Mouse (Mus musculus) cerebellum, adult 2 months (tissue): ENCODE results near the gene Nom1.

ENCODE experiments used
- CTCF ChIP-seq: fragments of 200-500 bp; IDR thresholded peaks from 2 replicates; pipeline ENCODE4 v1.5.1; 2011; ENCODE audit warnings: low read depth, mild to moderate bottlenecking, control low read depth, low read length, moderate library complexity, borderline replicate concordance; ENCODE audit not compliant: insufficient read depth
- POLR2A ChIP-seq: fragments of 200-500 bp; IDR thresholded peaks from 2 replicates; pipeline ENCODE4 v1.6.1; 2011; ENCODE audit warnings: low read length, control low read depth, borderline replicate concordance; ENCODE audit not compliant: insufficient read depth

GRCm38 (mm10) chr5:29475556-29475955 is 41.1 kb downstream of the Nom1 start:
- no peak for TF ChIP-seq POLR2A
- TF ChIP-seq CTCF: no peak
